Mouse (Mus musculus) intestine, embryonic 14.5 days (tissue): ENCODE measurements around the gene AI467606. TPM values are rescaled to one million over a fixed set of nuclear protein-coding genes. Genes with fewer than 3 reads are reported as not detected.

Experiments used
- ATAC-seq: fragments of 200-750 bp; cut with Nextera tagmentation; replicated peaks from 2 replicates; pipeline ENCODE4 v1.8.0; 2017; ENCODE audit warnings: low read depth, moderate number of reproducible peaks, moderate TSS enrichment, moderate library complexity; ENCODE audit not compliant: low FRiP score, low TSS enrichment
- DNase-seq: peaks from one replicate; pipeline ENCODE4 v3.0.0-alpha.2; 2018; ENCODE audit warnings: low spot score
- H3K27ac ChIP-seq: fragments of 300-500 bp; sonication (generic); 2 replicates; pipeline ENCODE4 v1.5.1; 2014; ENCODE audit warnings: low read depth, mild to moderate bottlenecking, control low read depth
- H3K27me3 ChIP-seq: fragments of 300-500 bp; sonication (generic); replicated peaks from 2 replicates; pipeline ENCODE4 v1.6.1; 2014; ENCODE audit warnings: low read length, control low read depth; ENCODE audit not compliant: control insufficient read depth, insufficient read depth
- H3K36me3 ChIP-seq: fragments of 300-500 bp; sonication (generic); 2 replicates; pipeline ENCODE4 v1.6.1; 2014; ENCODE audit warnings: low read length, control low read depth; ENCODE audit not compliant: control insufficient read depth, insufficient read depth
- H3K4me1 ChIP-seq: fragments of 300-500 bp; sonication (generic); replicated peaks from 2 replicates; pipeline ENCODE4 v1.6.1; 2014; ENCODE audit warnings: low read length, control low read depth, mixed read lengths; ENCODE audit not compliant: control insufficient read depth, insufficient read depth
- H3K4me2 ChIP-seq: fragments of 300-500 bp; sonication (generic); 2 replicates; pipeline ENCODE4 v1.6.1; 2014; ENCODE audit warnings: low read length
- H3K4me3 ChIP-seq: fragments of 300-500 bp; sonication (generic); 2 replicates; pipeline ENCODE4 v1.5.1; 2014; ENCODE audit warnings: low read depth, low read length, control low read depth, mixed read lengths
- H3K9ac ChIP-seq: fragments of 300-500 bp; sonication (generic); 2 replicates; pipeline ENCODE4 v1.6.1; 2014; ENCODE audit warnings: mild to moderate bottlenecking, low read length
- H3K9me3 ChIP-seq: fragments of 300-500 bp; sonication (generic); 2 replicates; pipeline ENCODE4 v1.6.1; 2016; ENCODE audit warnings: low read length, control low read depth; ENCODE audit not compliant: control insufficient read depth
- WGBS: fragments of 180-500 bp; shearing (Covaris S2); extraction: QIAGEN DNeasy Blood & Tissue Kit; methylation state at CpG from one replicate; pipeline ENCODE4 v1.1.7; 2014; 5-methylcytosine and 5-hydroxymethylcytosine counted together
- polyA plus RNA-seq: library from polyadenylated mRNA; unstranded; fragments of >200 nt; fragmentation: Nextera tagmentation; extraction: Ambion mirVana; gene quantifications from 2 replicates; pipeline ENCODE4 v1.2.1, GENCODE M21; 2014

Gene AI467606
- polyA plus RNA-seq, 1 experiment from 2014 or later, result 3.9 TPM

DNA sequence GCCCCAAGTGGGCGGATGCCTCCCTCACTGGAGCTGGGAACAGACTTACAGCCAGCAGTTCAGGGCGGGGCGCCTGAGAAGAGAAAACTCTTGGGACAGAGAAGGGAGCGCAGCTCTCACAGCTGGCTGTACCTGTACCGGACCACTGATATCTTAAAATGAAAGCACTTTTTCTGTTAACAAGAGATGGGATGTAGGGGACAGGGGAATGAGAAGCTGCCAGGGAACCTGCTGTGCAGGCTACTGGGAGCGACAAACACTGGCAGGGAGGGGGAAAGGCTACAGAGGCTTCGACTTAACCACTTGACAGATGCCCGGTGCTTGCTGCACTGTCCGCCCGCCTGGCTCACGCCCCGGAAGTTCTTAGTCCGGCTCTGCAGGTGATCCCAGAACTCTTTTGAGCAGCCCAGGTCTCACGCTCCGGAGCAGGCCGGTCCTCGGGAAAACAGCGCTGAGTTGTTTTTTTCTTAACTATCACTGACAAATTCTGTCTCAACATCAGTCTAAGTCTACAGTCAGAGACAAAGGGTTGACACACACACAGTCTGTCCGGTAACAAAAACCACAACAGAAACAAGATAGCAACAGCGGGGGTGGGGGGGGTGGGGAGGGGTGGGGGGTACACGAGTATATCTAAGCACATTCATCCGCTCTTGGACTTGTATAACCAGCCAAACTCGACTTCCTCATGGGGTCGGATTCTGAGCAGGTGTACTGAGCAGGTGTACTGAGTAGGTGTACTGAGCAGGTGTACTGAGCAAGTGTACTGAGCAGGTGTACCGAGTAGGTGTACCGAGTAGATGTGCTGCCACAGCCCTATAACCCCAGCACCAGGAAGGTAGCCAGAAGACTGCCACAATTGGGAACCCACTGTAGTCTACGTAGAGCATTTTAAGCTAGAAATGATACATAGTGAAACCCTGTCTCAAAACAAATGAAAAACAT lies 2.0 kb upstream of the AI467606 start:
- H3K9me3 ChIP-seq, result no peaks in the 10 kb centered on the region
- H3K36me3 ChIP-seq, result no peaks in the 10 kb centered on the region
- ATAC-seq (no peak), DNase-seq (no peak)
- no peak overlapping the region for H3K27ac ChIP-seq
- no peak overlapping the region for H3K4me3 ChIP-seq
- peak overlapping the region; percentile 20; the same call in 1 of the 2 replicates for H3K9ac ChIP-seq
- H3K4me2 ChIP-seq, result peak overlapping the region; percentile 38
- H3K4me1 ChIP-seq, result peaks cover 14% of the 10 kb centered on the region
- H3K27me3 ChIP-seq, result no peaks in the 10 kb centered on the region
- WGBS, result 24% methylated on average over 27 of the region's 27 CpGs

DNA sequence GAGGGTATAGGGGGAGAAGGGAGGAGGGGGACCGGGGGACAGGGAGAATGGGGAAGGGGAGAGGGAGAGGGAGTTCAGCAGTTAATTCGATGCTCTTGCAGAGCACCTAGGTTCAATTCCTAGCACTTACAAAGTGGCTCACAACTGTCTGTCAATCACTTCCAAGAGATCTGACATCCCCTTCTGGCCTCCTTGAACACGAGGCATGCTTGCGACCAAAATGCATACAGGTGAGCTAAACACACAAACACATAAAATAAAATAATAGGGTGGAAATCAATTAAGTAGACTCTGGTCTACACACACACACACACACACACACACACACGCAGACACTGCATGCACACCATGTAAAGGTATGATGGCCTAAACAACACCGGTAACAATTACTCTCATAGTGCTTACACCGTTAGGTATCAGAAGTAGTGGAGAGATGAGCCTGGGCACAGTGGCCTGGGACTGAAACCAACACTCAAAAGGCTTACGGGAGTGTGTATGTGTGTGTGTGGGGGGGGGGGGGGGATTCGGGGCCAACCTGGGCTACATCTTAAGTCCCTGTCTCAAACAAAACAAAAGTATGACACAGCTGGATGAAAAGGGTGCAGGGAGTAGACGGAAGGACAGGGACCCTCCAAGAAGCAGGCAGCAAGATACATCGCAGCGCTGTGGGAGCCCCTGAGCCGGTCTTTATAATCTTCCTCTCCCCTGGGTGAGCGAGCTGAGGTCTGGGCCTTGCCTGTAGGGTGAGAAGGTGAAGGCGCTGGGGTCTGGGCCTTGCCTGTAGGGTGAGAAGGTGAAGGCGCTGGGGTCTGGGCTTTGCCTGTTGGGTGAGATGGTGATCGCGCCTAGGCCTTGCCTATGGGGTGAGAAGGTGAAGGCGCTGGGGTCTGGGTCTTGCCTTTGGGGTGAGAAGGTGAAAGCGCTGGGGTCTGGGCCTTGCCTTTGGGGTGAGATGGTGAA lies 725 bp upstream of the AI467606 start:
- H3K36me3 ChIP-seq, result no peaks in the 10 kb centered on the region
- H3K4me2 ChIP-seq, result no peak overlapping the region
- no peak overlapping the region for H3K9ac ChIP-seq
- ATAC-seq (no peak), DNase-seq (no peak)
- no peak overlapping the region for H3K27ac ChIP-seq
- H3K27me3 ChIP-seq, result no peaks in the 10 kb centered on the region
- no peaks in the 10 kb centered on the region for H3K9me3 ChIP-seq
- H3K4me3 ChIP-seq, result no peak overlapping the region
- peaks cover 14% of the 10 kb centered on the region for H3K4me1 ChIP-seq
- WGBS, result 88% methylated on average over 20 of the region's 20 CpGs

DNA sequence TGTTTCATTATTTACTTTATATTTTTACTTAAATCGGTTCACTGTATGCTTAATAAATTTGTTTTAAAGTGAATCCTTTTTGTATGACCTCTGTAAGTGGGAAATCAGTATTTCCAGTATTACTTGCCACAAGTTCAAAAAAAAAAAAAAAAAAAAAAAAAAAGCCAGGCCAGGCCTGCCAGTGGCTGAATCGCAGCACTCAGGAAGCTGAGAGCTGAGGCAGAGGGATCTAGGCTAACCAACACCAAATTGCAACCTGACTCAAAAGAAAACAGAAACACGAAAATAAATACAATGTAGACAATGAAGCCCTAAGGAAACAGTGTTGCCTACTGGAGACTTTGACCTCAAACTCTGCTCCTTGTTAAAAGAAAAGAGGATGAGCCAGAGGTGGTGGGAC lies 2.8 kb downstream of the AI467606 start:
- ATAC-seq (no peak), DNase-seq (no peak)
- WGBS, result 59% methylated on average over 3 of the region's 3 CpGs
- Histone ChIP-seq H3K36me3 (no peaks in the 10 kb centered on the region), H3K9me3 (no peaks in the 10 kb centered on the region), H3K4me3 (no peak overlapping the region), H3K9ac (no peak overlapping the region), H3K4me1 (peaks cover 13% of the 10 kb centered on the region), H3K27ac (no peak overlapping the region), H3K4me2 (no peak overlapping the region), H3K27me3 (no peaks in the 10 kb centered on the region)

DNA sequence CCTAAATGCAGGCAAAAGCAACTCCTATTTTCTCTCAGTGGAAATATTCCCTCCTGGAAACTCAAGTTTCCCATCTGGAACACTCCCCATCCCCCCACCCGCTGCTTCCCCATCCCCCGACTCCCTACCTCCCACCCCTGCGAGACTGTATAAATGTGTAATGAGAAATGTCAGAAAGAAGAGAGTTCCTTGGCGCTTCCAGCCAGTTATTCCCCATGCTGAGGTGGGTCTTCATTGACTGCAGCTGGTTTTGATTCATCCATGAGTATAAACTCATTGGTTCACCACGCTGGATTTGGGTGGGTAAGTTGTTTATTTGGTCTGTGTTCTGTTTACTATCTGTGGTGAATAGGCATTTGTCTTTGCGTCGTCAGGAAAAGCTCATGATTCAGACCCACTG lies 5.3 kb downstream of the AI467606 start:
- Histone ChIP-seq H3K9me3 (no peaks in the 10 kb centered on the region), H3K4me1 (peaks cover 3% of the 10 kb centered on the region; the same call in 1 of the 2 replicates), H3K9ac (no peak overlapping the region), H3K36me3 (no peaks in the 10 kb centered on the region), H3K4me3 (no peak overlapping the region), H3K27ac (no peak overlapping the region), H3K4me2 (no peak overlapping the region), H3K27me3 (no peaks in the 10 kb centered on the region)
- no peak for DNase-seq
- WGBS, result 54% methylated on average over 7 of the region's 7 CpGs
- ATAC-seq, result no peak

DNA sequence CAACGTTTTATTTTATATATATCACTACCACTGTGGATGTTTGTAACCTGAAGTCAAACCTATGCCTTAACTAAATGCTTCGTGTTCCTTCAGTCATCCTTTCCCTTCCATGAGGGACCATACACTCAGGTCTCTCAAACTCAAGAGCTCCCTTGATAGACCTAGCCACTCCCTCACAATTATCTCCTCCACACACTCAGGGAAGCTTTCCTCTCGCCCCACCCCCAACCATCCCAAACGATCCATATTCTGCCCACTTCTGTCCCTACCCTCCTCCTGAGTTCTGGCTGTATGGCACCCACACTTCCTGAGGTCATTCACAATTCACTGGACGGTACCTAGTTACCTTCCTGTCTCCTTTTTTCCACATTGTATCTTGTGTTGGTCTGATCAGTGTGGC lies 7.4 kb downstream of the AI467606 start:
- Histone ChIP-seq H3K27ac (no peak overlapping the region), H3K9me3 (no peaks in the 10 kb centered on the region), H3K27me3 (no peaks in the 10 kb centered on the region), H3K4me3 (no peak overlapping the region), H3K4me2 (no peak overlapping the region), H3K36me3 (no peaks in the 10 kb centered on the region), H3K9ac (no peak overlapping the region), H3K4me1 (no peaks in the 10 kb centered on the region)
- ATAC-seq, result no peak
- no peak for DNase-seq
- WGBS, result 84% methylated on average over 5 of the region's 5 CpGs

DNA sequence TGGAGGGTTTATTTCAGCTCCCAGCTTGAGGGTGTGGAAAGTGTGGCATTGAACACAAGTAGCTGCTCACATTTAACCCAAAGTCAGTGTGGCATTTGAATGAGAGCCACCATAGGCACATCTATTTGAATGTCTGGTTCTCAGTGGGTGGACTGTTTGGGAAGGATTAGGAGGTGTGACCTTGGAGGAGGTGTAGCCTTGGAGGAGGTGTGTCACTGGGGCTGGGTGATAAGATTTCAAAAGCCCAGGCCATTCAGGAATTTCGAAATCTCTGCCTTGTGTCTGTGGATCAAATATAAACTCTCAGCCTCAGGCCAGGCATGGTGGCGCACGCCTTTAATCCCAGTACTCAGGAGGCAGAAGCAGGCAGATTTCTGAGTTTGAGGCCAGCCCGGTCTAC lies 7.8 kb downstream of the AI467606 start:
- ATAC-seq (no peak), DNase-seq (no peak)
- no peaks in the 10 kb centered on the region for H3K9me3 ChIP-seq
- H3K9ac ChIP-seq, result no peak overlapping the region
- 86% methylated on average over 4 of the region's 4 CpGs for WGBS
- no peak overlapping the region for H3K27ac ChIP-seq
- H3K27me3 ChIP-seq, result no peaks in the 10 kb centered on the region
- no peak overlapping the region for H3K4me2 ChIP-seq
- H3K36me3 ChIP-seq, result no peaks in the 10 kb centered on the region
- H3K4me1 ChIP-seq, result no peaks in the 10 kb centered on the region
- no peak overlapping the region for H3K4me3 ChIP-seq

DNA sequence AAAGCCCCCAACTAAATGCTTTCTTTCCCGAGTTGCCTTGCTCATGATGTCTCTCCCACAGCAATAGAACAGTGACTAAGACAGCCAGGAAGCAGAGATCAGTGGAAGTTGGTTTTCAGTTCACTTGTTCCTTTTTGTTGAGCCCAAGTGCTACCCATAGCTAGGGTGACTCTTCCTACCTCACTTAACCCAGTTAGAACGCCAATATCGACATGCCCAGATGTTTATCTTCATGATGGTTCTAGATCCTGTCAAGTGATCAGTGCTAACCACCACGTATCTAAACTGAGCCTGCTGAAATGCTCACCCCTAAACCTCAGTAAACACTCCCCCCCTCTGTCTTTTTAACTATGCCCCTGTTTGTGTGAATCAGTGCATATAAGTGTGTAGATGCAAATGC lies 8.4 kb downstream of the AI467606 start:
- Histone ChIP-seq H3K9me3 (no peaks in the 10 kb centered on the region), H3K4me3 (no peak overlapping the region), H3K4me1 (no peaks in the 10 kb centered on the region), H3K9ac (no peak overlapping the region), H3K27me3 (no peaks in the 10 kb centered on the region), H3K27ac (no peak overlapping the region), H3K4me2 (no peak overlapping the region), H3K36me3 (no peaks in the 10 kb centered on the region)
- DNase-seq, result no peak
- WGBS, result 85% methylated on average over 4 of the region's 4 CpGs
- ATAC-seq, result no peak

DNA sequence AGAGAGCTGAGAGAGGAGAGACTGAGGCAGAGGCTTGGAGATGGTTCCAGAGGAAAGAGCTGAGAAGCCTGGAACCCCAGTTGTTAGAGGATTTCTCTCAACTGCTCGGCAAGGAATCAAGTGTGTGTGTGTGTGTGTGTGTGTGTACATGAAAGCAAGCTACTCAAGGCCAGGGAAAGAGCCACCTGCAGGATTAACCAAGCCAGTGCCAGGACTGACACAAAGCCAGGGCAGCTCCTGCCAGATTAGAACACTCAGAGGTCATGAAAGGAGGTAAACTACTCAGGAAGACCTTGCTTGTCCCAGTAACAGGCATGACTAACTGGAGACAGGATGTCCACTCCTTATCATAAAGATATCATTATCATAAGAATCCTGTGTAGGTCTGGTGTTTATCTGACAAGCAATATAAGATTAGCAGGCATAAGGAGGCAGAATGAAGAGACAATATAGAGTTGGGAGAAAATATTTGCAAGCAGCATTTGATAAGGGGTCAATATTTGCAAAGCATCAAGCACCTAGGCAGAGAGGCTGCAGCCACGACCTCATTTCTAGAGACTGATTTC lies 10.4 kb downstream of the AI467606 start:
- H3K4me2 ChIP-seq, result no peak overlapping the region
- DNase-seq, result no peak
- H3K9ac ChIP-seq, result no peak overlapping the region
- ATAC-seq, result no peak
- H3K4me3 ChIP-seq, result no peak overlapping the region
- no peaks in the 10 kb centered on the region for H3K36me3 ChIP-seq
- 30% methylated on average over 2 of the region's 2 CpGs for WGBS
- no peaks in the 10 kb centered on the region for H3K27me3 ChIP-seq
- H3K9me3 ChIP-seq, result no peaks in the 10 kb centered on the region
- no peaks in the 10 kb centered on the region for H3K4me1 ChIP-seq
- H3K27ac ChIP-seq, result no peak overlapping the region
